16 mouse cellular contexts compared by ENCODE assay signal in the genomic region with DNA sequence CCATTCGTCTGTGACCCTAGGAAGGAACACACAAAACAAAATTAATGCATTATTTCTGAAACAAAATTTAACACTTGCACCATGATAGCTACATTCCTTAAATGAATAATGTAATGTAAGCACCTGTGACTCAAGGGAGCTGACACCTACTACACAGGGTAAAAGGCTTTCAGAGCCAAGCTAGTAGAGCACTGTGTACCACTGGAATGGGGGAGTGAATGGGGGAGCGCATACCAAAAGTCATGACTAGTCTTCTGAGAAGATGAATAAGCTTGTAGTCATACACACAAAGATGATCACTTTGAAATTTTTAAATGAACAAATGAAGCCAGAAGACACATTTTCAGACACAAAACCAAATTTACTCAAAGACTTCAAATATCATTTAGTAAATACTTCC.
"Had no signal": no experiment of that assay in that cellular context is flagged by ENCODE, and none has a peak within 500 bp of the region (broad histone marks: within the 10 kb centered on the region; RNA-seq: fewer than 3 reads in every experiment).

No protein-coding gene starts in this region.

- DNase-seq: lung, adult 18-20 months; lung, embryonic 14.5 days; lung, postnatal 10 days; midbrain, embryonic 14.5 days; retina, postnatal 1 day; right cerebral cortex, adult 18-20 months; right cerebral cortex, postnatal 25 days; thymus, adult 2 months; thymus, postnatal 25 days; thymus, postnatal 4 days had no signal

- ATAC-seq: midbrain, embryonic 16.5 days had no signal

- H3K4me2 ChIP-seq: lung, embryonic 14.5 days; midbrain, embryonic 12.5 days; neural tube, embryonic 13.5 days; neural tube, embryonic 15.5 days had no signal

- H3K4me1 ChIP-seq: midbrain, embryonic 10.5 days; midbrain, embryonic 12.5 days; neural tube, embryonic 13.5 days; neural tube, embryonic 15.5 days had no signal

- H3K4me3 ChIP-seq: midbrain, embryonic 10.5 days; midbrain, embryonic 12.5 days; myocyte; neural tube, embryonic 13.5 days; neural tube, embryonic 15.5 days had no signal

- H3K9ac ChIP-seq: lung, embryonic 14.5 days; midbrain, embryonic 12.5 days; neural tube, embryonic 13.5 days; neural tube, embryonic 15.5 days had no signal

- H3K27ac ChIP-seq: midbrain, embryonic 10.5 days; midbrain, embryonic 12.5 days; neural tube, embryonic 13.5 days; neural tube, embryonic 15.5 days had no signal

- H3K27me3 ChIP-seq: midbrain, embryonic 12.5 days; neural tube, embryonic 13.5 days; neural tube, embryonic 15.5 days had no signal

- H3K9me3 ChIP-seq: midbrain, embryonic 10.5 days; midbrain, embryonic 12.5 days; neural tube, embryonic 13.5 days; neural tube, embryonic 15.5 days had no signal
